Mouse (Mus musculus) brown adipose tissue, adult 24 weeks (tissue): ENCODE data around the gene Prkaa2. TPM values are rescaled to one million over a fixed set of nuclear protein-coding genes. Genes with fewer than 3 reads are reported as not detected.

Experiments used
- polyA plus RNA-seq: library from polyadenylated mRNA; stranded (reverse); fragments of >200 nt; gene quantifications from 2 replicates; pipeline ENCODE4 v1.2.4, GENCODE M21; 2012; ENCODE audit not compliant: missing spikeins, insufficient read depth, insufficient read length

Gene Prkaa2
- polyA plus RNA-seq, 1 experiment: 11.7 TPM

Other genes with a start within 250 kb of the Prkaa2 start
- gene C8a, start 233.5 kb downstream of the Prkaa2 start, polyA plus RNA-seq: not detected in 2 replicates
- not detected in 2 replicates for gene Fyb2, start 196.4 kb downstream of the Prkaa2 start, polyA plus RNA-seq
- gene Plpp3, start 47.5 kb upstream of the Prkaa2 start, polyA plus RNA-seq: 38.6 and 44.2 TPM in 2 replicates